Mouse (Mus musculus) natural killer cell, adult 2 months (primary cell): ENCODE data around the gene Ptprm.

Source experiments
- DNase-seq, 2 experiments: peaks; one replicate each; pipeline ENCODE4 v3.0.0; 2022; ENCODE audit warnings: low spot score in 2 of 2

Ptprm gene

DNA sequence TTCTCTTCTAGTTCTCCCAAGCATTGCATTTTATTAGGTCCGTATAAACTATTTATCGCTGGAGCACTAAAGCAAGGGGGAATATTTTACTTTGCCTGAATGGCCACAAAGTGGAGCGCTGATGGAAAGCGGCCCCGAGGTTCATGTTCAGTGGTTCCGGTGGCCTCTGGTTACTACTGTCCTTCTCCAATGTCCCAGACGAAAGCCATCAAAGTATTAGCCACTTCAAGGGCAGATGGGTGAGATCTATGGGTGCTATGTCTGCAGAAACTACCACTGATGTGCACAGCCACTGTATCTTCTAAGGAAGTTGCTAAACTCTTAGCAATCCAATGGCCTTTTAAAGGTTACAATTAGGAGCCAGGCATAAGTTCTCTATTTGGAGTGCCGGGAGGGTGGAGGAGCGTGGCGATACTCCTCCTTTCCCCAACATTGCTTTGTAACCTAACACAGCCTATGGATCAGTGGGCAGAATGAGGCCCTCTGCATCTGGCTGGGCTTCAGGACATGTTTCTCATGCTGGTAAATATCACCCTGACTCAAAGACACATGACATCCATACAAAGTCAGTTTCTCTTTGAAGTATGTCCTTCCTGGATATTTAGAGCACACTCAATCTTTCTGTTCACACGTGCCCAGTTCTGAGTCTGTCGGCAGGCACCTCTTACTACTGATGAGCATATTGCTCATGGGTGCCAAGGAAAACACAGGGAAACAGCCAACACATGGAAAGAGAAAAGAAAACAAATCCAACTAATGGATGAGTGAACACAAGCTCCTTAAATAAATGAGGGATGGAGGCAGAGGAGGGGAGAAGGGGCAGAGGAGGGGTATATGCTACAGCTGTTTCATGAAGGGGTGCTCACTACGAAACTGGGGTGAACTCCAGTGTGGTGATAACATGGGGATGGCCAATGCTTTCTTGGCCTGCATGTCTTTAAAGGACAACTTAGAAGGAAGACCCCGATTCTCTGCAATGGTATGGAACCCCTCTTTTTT is 584.6 kb downstream of the Ptprm start:
- DNase-seq = no peak

DNA sequence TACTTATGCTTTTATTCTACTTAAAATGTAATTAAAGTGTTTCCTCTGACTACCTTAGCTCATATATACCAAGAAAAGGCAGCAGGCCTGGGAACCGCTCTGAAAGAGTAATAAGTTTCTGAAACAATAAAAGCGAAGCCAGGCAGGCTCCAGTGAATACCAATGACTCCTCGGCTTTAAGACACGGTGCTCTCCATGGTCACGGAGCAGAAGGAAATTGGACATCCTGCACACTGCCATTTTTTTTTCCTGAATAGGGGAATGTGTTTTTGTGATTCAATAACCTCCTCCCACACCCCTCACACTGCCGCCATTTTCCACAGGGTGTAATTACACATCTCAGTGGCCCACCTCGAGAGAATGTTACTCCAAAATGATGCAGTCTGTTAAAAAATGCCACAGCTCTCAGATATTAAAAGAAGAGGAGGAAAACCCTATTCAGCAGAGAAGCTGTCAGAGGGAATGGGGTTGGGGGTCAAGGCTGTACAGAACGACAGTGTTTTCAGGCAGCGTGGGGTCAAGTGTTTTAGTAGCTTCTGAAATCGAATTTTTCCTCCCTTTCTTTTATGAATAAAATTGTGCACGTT is 585.5 kb downstream of the Ptprm start:
- DNase-seq = no peak

DNA sequence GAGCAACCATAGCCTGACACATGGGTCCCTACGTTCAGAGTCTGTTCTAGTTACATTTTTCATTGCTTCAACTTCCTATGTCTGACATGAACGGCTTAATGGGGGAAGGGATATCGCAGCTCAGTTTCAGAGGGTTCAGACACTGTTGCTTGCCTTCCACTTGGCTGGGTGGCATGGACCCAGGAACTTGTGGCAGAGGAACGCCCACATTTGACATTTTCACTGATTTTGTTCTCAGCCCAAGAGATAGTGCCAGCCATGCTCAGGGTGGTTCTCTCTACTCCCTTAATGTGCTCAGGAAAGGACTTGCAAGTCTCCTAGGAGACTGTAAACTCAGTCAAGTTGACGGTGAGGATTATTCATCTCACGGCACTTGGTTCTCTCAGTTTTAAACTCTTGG is 588.1 kb downstream of the Ptprm start:
- DNase-seq = no peak

- no peak for DNase-seq
Measured at GRCm38 (mm10) chr17:66764435-66764834, 589.8 kb downstream of the Ptprm start.

DNA sequence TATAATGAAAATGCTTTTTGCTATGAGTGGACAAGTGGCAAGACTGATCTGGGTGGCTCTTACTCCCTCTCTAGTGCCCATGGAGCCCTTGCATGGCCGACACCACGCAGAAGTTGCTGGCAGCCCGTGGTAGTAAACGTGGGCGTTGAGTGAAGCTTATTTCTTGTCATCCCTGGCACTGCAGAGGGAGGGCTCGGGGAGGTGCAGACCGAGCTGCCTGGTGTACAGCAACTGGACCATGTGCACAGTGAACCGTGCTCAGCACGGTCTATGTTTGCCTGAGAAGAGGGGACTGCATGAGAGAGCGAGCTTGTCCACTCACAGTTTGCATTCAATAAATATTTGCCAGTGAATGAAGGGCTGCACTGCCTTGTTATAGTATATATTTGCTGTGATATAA is 591.5 kb downstream of the Ptprm start:
- no peak for DNase-seq

- no peak for DNase-seq
Measured at GRCm38 (mm10) chr17:66761326-66762296, 592.6 kb downstream of the Ptprm start.

- DNase-seq = no peak
Measured at GRCm38 (mm10) chr17:66757025-66757511, 597.2 kb downstream of the Ptprm start.

- DNase-seq = no peak
Measured at GRCm38 (mm10) chr17:66756500-66756899, 597.8 kb downstream of the Ptprm start.

DNA sequence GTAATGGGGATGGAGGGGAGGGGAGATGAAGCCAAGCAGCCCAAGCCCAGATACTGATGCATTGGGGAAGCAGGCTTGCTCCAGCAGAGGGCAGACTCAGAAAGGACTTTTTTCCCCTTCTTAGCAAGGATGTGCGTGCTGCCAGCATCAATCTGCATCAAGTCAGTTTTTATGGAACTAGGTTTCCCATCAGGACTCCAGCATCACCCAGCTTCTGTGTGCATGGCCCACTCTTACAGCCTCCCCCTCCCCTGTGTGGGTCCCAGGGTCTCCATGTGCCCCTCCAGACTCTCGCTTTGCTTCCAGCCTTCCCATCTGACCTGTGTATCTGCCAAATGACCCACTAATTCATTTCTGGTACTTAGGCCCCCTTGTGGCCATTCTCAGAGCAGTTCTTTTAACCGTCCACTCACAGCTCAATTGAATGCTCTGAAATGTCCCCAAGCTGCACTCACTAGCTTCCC is 599.0 kb downstream of the Ptprm start:
- no peak for DNase-seq

DNA sequence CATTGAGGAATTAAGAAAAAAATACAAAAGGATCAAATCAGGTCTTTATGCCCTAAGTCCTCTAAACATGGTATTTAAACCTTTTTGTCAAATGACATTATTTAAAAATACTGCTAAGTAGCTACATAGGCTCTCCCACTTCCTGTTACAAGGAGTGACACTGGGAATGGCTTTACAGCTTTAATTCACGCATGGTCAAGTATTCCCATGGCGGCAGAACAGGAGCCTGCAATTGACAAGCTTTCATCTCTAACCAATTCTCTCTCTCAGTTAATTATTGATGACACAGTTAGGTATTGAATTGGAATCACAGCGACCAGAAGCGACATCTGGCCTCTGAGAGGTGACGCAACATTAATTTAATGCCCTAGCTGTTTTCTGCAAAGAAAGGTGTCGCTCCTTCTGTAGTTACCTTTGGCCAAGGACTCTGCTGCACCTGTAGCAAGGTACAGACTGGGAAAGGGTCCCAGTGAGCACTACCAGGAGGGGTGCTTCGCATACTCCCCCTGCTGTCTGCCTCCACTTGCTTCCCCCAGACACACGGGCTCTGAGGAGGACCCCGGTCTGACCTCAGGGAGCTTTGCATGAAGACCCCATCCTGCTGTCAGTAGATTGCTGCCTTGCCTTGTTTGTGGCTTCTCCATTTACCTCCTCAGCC is 599.9 kb downstream of the Ptprm start:
- no peak for DNase-seq

GRCm38 (mm10) chr17:66751746-66752145 is 602.5 kb downstream of the Ptprm start:
- DNase-seq = no peak

- DNase-seq = no peak
Measured at GRCm38 (mm10) chr17:66750481-66751206, 603.6 kb downstream of the Ptprm start.

DNA sequence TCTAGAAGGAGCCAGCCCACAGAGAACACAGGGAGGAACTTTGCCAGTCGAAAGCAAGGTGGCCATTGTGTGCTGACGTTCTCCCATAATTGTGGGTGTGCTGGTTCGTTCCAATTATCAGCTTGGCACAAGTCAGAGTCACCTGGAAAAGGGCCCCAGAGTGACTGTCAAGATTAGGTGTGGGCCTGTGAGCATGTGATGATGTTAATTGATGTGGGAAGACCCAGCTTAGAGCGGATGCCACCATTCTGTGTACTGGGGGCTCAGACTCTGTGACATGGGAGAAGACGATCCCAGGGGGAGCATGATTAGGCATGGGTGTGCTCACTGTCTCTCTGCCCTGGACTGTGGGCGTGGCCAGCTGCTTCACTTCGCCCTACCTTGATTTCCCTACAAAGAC is 604.3 kb downstream of the Ptprm start:
- no peak for DNase-seq

- DNase-seq = no peak
Measured at GRCm38 (mm10) chr17:66746506-66746905, 607.8 kb downstream of the Ptprm start.

DNA sequence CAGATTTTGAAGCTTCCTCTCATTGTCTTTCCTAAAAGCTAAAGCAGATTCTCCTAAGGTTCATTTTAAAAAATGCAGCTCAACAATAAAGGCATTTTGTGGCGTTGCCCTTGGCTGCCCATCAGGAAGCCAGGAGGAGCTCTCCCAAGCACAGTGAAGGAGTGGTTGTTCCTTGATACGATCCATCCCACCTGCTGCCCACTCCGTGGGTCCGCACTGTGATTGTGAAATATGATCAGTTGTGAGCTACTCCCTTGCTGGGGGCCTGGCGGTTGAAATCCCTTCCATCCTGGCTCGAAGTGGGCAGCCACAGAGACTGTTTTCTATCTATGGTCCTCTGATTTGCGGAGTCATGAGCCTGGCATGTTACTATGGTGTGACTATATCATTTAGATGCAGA is 610.9 kb downstream of the Ptprm start:
- no peak for DNase-seq

GRCm38 (mm10) chr17:66738779-66739345 is 615.4 kb downstream of the Ptprm start:
- DNase-seq = no peak

GRCm38 (mm10) chr17:66738331-66738730 is 615.9 kb downstream of the Ptprm start:
- DNase-seq = no peak

GRCm38 (mm10) chr17:66736450-66736849 is 617.8 kb downstream of the Ptprm start:
- no peak for DNase-seq

DNA sequence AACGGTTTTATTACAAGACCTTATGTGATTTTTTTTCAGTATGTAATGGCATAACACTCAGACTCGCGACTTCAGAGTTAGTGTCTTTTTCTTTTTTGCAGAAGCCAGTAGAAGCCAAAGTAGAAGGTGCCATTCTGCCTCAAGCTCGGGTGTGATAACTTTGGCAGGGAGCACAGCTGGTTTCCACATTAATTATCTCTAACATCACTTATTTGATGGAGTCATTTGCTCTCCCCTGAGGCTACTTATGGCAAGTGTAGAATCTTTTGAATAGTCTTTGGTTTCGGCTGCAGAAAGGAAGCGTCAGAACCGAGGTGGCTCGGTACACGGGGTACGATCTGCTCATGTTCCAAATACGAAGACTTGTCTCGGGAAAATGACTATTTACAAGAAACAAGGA is 620.7 kb downstream of the Ptprm start:
- no peak for DNase-seq

DNA sequence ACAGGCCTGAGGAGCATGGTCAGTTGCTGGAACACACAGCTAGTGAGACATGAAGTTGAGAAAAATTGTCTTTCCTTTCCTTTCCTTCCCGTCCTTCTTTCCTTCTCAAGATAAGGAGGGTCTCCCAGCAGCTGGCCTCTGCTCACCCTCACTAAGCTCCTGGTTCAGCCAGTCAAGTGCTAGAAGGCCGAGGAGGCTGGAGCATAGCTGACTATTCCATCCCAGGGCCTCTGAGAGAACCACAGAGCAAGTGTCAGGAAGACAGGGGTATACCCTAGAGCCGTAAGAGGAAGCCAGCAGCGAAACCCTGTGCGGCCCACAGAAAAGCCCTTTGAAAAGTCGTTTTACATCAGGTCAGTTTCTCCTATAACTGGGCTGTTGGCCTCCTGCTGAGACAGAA is 624.3 kb downstream of the Ptprm start:
- DNase-seq = no peak
